Mouse (Mus musculus): ENCODE results near the gene S1pr3. TPM values are rescaled to one million over a fixed set of nuclear protein-coding genes. Genes with fewer than 3 reads are reported as not detected.

The S1pr3 gene
- total RNA-seq, 1 experiment = 1.2 TPM

- no peak for DNase-seq (ENCODE audit: low read depth, low spot score)
- Histone ChIP-seq H3K4me3 (ENCODE audit: insufficient read depth in 1 of 2, low read depth in 1 of 2, low read length in 2 of 2, poor library complexity in 1 of 2, severe bottlenecking in 1 of 2) (no peak overlapping the region), H3K36me3 (ENCODE audit: control insufficient read depth, insufficient read depth, low read length, poor library complexity, severe bottlenecking) (no peaks in the 10 kb centered on the region), H3K9me3 (ENCODE audit: control insufficient read depth, insufficient read depth, low read depth, low read length) (no peaks in the 10 kb centered on the region), H3K4me1 (ENCODE audit: control insufficient read depth in 2 of 2, insufficient read depth in 2 of 2, low read length in 2 of 2, poor library complexity in 1 of 2) (peaks cover 6 to 7% of the 10 kb centered on the region in 2 experiments; a peak in 2 of 4 replicates), H3K27ac (ENCODE audit: insufficient read depth, low read depth, low read length, poor library complexity, severe bottlenecking) (no peak overlapping the region), H3K9ac (ENCODE audit: insufficient read depth, low read depth, low read length, poor library complexity, severe bottlenecking) (no peak overlapping the region)
- in situ Hi-C loops (cut with MboI; ENCODE audit: low sequenced_read_pairs in 2 of 2, unreplicated experiment in 2 of 2) = no loop called here
- no peak for TF ChIP-seq CHD2 (IDR thresholded peaks at IDR 0.05; ENCODE audit: low read depth, low read length)
- TF ChIP-seq ZC3H11A (IDR thresholded peaks at IDR 0.05; ENCODE audit: borderline replicate concordance, low read depth, low read length) = no peak
- no peak for TF ChIP-seq HCFC1 (IDR thresholded peaks at IDR 0.05; ENCODE audit: borderline replicate concordance, insufficient read depth, low read length)
Observed at GRCm38 (mm10) chr13:51374026-51374807, 34.2 kb upstream of the S1pr3 start.

GRCm38 (mm10) chr13:51378126-51378525 lies 30.3 kb upstream of the S1pr3 start:
- DNase-seq (ENCODE audit: low read depth, low spot score) = no peak
- Histone ChIP-seq H3K9me3 (ENCODE audit: control insufficient read depth, insufficient read depth, low read depth, low read length) (no peaks in the 10 kb centered on the region), H3K27ac (ENCODE audit: insufficient read depth, low read depth, low read length, poor library complexity, severe bottlenecking) (no peak overlapping the region), H3K4me3 (ENCODE audit: insufficient read depth in 1 of 2, low read depth in 1 of 2, low read length in 2 of 2, poor library complexity in 1 of 2, severe bottlenecking in 1 of 2) (no peak overlapping the region), H3K4me1 (ENCODE audit: control insufficient read depth in 2 of 2, insufficient read depth in 2 of 2, low read length in 2 of 2, poor library complexity in 1 of 2) (peaks cover 8 to 12% of the 10 kb centered on the region in 2 experiments; a peak in 2 of 4 replicates), H3K9ac (ENCODE audit: insufficient read depth, low read depth, low read length, poor library complexity, severe bottlenecking) (no peak overlapping the region), H3K36me3 (ENCODE audit: control insufficient read depth, insufficient read depth, low read length, poor library complexity, severe bottlenecking) (no peaks in the 10 kb centered on the region)
- in situ Hi-C loops (cut with MboI; ENCODE audit: low sequenced_read_pairs in 2 of 2, unreplicated experiment in 2 of 2) = no loop called here
- no peak for TF ChIP-seq HCFC1 (IDR thresholded peaks at IDR 0.05; ENCODE audit: borderline replicate concordance, insufficient read depth, low read length)
- no peak for TF ChIP-seq ZNF384 (IDR thresholded peaks at IDR 0.05; ENCODE audit: low read depth, low read length)
- no peak for TF ChIP-seq MAFK (IDR thresholded peaks at IDR 0.05; ENCODE audit: insufficient read depth, low read depth, low read length)
- TF ChIP-seq CHD2 (IDR thresholded peaks at IDR 0.05; ENCODE audit: low read depth, low read length) = no peak
- no peak for TF ChIP-seq ZC3H11A (IDR thresholded peaks at IDR 0.05; ENCODE audit: borderline replicate concordance, low read depth, low read length)

- no peaks in the 10 kb centered on the region for H3K36me3 ChIP-seq (ENCODE audit: control insufficient read depth, insufficient read depth, low read length, poor library complexity, severe bottlenecking)
- no peak for TF ChIP-seq CHD2 (IDR thresholded peaks at IDR 0.05; ENCODE audit: low read depth, low read length)
- TF ChIP-seq HCFC1 (IDR thresholded peaks at IDR 0.05; ENCODE audit: borderline replicate concordance, insufficient read depth, low read length) = no peak
- TF ChIP-seq ZNF384 (IDR thresholded peaks at IDR 0.05; ENCODE audit: low read depth, low read length) = no peak
- TF ChIP-seq ZC3H11A (IDR thresholded peaks at IDR 0.05; ENCODE audit: borderline replicate concordance, low read depth, low read length) = no peak
- no peak for TF ChIP-seq MAFK (IDR thresholded peaks at IDR 0.05; ENCODE audit: insufficient read depth, low read depth, low read length)
- no peaks in the 10 kb centered on the region for H3K9me3 ChIP-seq (ENCODE audit: control insufficient read depth, insufficient read depth, low read depth, low read length)
- peaks cover 8 to 12% of the 10 kb centered on the region in 2 experiments; a peak in 2 of 4 replicates for H3K4me1 ChIP-seq (ENCODE audit: control insufficient read depth in 2 of 2, insufficient read depth in 2 of 2, low read length in 2 of 2, poor library complexity in 1 of 2)
- no peak for DNase-seq (ENCODE audit: low read depth, low spot score)
- no peak overlapping the region for H3K9ac ChIP-seq (ENCODE audit: insufficient read depth, low read depth, low read length, poor library complexity, severe bottlenecking)
- H3K27ac ChIP-seq (ENCODE audit: insufficient read depth, low read depth, low read length, poor library complexity, severe bottlenecking) = no peak overlapping the region
- no peak overlapping the region for H3K4me3 ChIP-seq (ENCODE audit: insufficient read depth in 1 of 2, low read depth in 1 of 2, low read length in 2 of 2, poor library complexity in 1 of 2, severe bottlenecking in 1 of 2)
- in situ Hi-C loops (cut with MboI; ENCODE audit: low sequenced_read_pairs in 2 of 2, unreplicated experiment in 2 of 2) = no loop called here
Observed at GRCm38 (mm10) chr13:51379596-51379995, 28.8 kb upstream of the S1pr3 start.

- H3K27ac ChIP-seq (ENCODE audit: insufficient read depth, low read depth, low read length, poor library complexity, severe bottlenecking) = no peak overlapping the region
- H3K4me1 ChIP-seq (ENCODE audit: control insufficient read depth in 2 of 2, insufficient read depth in 2 of 2, low read length in 2 of 2, poor library complexity in 1 of 2) = peaks cover 8 to 12% of the 10 kb centered on the region in 2 experiments; a peak in 2 of 4 replicates
- no peak for DNase-seq (ENCODE audit: low read depth, low spot score)
Observed at GRCm38 (mm10) chr13:51381498-51381897, 26.9 kb upstream of the S1pr3 start.

More at GRCm38 (mm10) chr13:51381498-51381897, 26.9 kb upstream of the S1pr3 start:
- no peaks in the 10 kb centered on the region for H3K36me3 ChIP-seq (ENCODE audit: control insufficient read depth, insufficient read depth, low read length, poor library complexity, severe bottlenecking)
- no peak overlapping the region for H3K9ac ChIP-seq (ENCODE audit: insufficient read depth, low read depth, low read length, poor library complexity, severe bottlenecking)
- H3K9me3 ChIP-seq (ENCODE audit: control insufficient read depth, insufficient read depth, low read depth, low read length) = no peaks in the 10 kb centered on the region
- TF ChIP-seq ZC3H11A (IDR thresholded peaks at IDR 0.05; ENCODE audit: borderline replicate concordance, low read depth, low read length) = no peak
- TF ChIP-seq MAFK (IDR thresholded peaks at IDR 0.05; ENCODE audit: insufficient read depth, low read depth, low read length) = no peak
- in situ Hi-C loops (cut with MboI; ENCODE audit: low sequenced_read_pairs in 2 of 2, unreplicated experiment in 2 of 2) = no loop called here
- no peak overlapping the region for H3K4me3 ChIP-seq (ENCODE audit: insufficient read depth in 1 of 2, low read depth in 1 of 2, low read length in 2 of 2, poor library complexity in 1 of 2, severe bottlenecking in 1 of 2)

All from ES-E14 (cell line).